Comparison of ENCODE assay signal across 14 mouse cellular contexts in the genomic region with DNA sequence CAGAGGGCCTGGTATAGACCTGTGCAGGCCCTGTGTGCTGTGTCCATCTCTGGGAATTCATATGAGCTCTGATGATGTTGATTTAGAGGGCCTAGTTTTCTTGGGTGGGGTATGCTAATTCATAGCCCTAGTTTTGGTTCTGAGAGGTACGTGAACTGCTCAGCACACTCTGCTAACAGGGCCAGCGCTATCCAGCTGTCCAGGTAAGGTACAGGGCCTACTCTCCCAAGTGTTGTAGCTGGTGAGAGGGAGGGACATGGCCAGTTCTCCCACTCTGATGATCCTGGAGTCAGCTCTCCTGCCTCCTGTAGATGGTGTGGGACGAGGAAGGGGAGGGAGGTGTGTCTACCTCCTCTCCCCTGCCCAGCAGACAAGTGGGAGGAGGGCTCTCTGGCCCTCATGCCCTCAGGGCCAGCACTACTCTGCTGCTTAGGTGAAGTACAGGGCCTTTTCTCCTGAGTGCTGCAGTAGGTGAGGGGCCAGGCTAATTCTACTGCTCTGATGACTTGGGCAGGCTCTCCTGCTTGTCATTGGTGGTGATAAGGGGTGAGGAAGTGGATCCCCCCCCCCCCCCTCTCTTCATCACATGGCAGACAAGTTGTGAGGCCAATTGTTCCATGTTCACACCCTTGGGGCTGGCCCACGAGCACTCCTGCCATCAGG. TPM values are rescaled to one million over a fixed set of nuclear protein-coding genes. Genes with fewer than 3 reads are reported as not detected.
DNase-seq lines count a peak whose midpoint lies in the region; ATAC-seq lines count a peak whose summit lies in the region.
"Had no signal": no experiment of that assay in that cellular context is flagged by ENCODE, and none has a peak within 500 bp of the region (broad histone marks: within the 10 kb centered on the region; RNA-seq: fewer than 3 reads in every experiment).

No protein-coding gene starts in this region.

- ATAC-seq in heart, embryonic 15.5 days (replicated peaks; ENCODE audit: insufficient number of reproducible peaks, insufficient read depth, low FRiP score, low read depth), result 0 out of 2 replicates have a peak, but pooled peaks have one; percentile 39
- ATAC-seq in liver, embryonic 12.5 days, result peak; percentile 61
- ATAC-seq in common myeloid progenitor, adult 5-6 weeks (replicated peaks; ENCODE audit: low read depth, poor library complexity, severe bottlenecking), result peak; percentile 60
- peak; percentile 27; the same call in 1 of the 2 replicates for ATAC-seq in megakaryocyte progenitor cell, adult 5-6 weeks (replicated peaks; ENCODE audit: poor library complexity)

- 60% methylated on average over 4 of the region's 4 CpGs for WGBS in heart, embryonic 15.5 days
- 62% methylated on average over 4 of the region's 4 CpGs for WGBS in liver, embryonic 12.5 days (ENCODE audit: insufficient replicate concordance)

- no peak overlapping the region for H3K27ac ChIP-seq in heart, embryonic 15.5 days
- no peak overlapping the region for H3K27ac ChIP-seq in liver, embryonic 12.5 days
- H3K27ac ChIP-seq: heart, adult 2 months; limb, embryonic 13.5 days; midbrain, embryonic 12.5 days had no signal

- peaks cover 10% of the 10 kb centered on the region for H3K4me1 ChIP-seq in heart, embryonic 15.5 days (replicated peaks)
- H3K4me1 ChIP-seq in liver, embryonic 12.5 days, result peaks cover 22% of the 10 kb centered on the region
- H3K4me1 ChIP-seq: midbrain, embryonic 12.5 days had no signal

- no peak for DNase-seq in heart, postnatal 4 days
- DNase-seq in liver, result no peak
- DNase-seq in yolk sac, embryonic 10.5 days (ENCODE audit: low spot score), result no peak
- no peak for DNase-seq in spleen, postnatal 14 days (ENCODE audit: low spot score in 2 of 2)
- DNase-seq: heart, adult 2 months; kidney, postnatal 25 days; right cerebral cortex, postnatal 4 days had no signal

- no peak overlapping the region for H3K4me2 ChIP-seq in heart, embryonic 15.5 days
- no peak overlapping the region for H3K4me2 ChIP-seq in liver, embryonic 12.5 days
- H3K4me2 ChIP-seq: limb, embryonic 13.5 days; midbrain, embryonic 12.5 days had no signal

- no peaks in the 10 kb centered on the region for H3K27me3 ChIP-seq in heart, embryonic 15.5 days
- H3K27me3 ChIP-seq in liver, embryonic 12.5 days (replicated peaks), result no peaks in the 10 kb centered on the region
- H3K27me3 ChIP-seq: limb, embryonic 13.5 days; midbrain, embryonic 12.5 days had no signal

- no peaks in the 10 kb centered on the region; the same call in 1 of the 2 replicates for H3K36me3 ChIP-seq in heart, embryonic 15.5 days
- H3K36me3 ChIP-seq in liver, embryonic 12.5 days, result peaks cover 10% of the 10 kb centered on the region
- H3K36me3 ChIP-seq: midbrain, embryonic 12.5 days had no signal

- no peak overlapping the region for H3K9ac ChIP-seq in heart, embryonic 15.5 days
- H3K9ac ChIP-seq in liver, embryonic 12.5 days, result no peak overlapping the region
- H3K9ac ChIP-seq: limb, embryonic 13.5 days; midbrain, embryonic 12.5 days had no signal

- no peaks in the 10 kb centered on the region for H3K9me3 ChIP-seq in heart, embryonic 15.5 days (replicated peaks)
- no peaks in the 10 kb centered on the region for H3K9me3 ChIP-seq in liver, embryonic 12.5 days (replicated peaks)
- H3K9me3 ChIP-seq: limb, embryonic 13.5 days; midbrain, embryonic 12.5 days had no signal

- H3K4me3 ChIP-seq in heart, embryonic 15.5 days, result no peak overlapping the region
- no peak overlapping the region for H3K4me3 ChIP-seq in liver, embryonic 12.5 days
- H3K4me3 ChIP-seq: erythroblast, embryonic 14.5 days; heart, adult 2 months; limb, embryonic 13.5 days; midbrain, embryonic 12.5 days had no signal

RNA-seq across cellular contexts. Expression of a gene that starts 8.3 kb away (rescaled TPM):
- polyA plus RNA-seq in heart, embryonic 15.5 days (2015; fragmentation: Nextera tagmentation; extraction: Ambion mirVana), result 7.6 and 10.0 TPM in 2 replicates
- 10 to 100 TPM; 26.2 to 27.1 TPM for total RNA-seq in heart, postnatal 4 days (2021)
- polyA plus RNA-seq in liver, embryonic 12.5 days (2016; fragmentation: Nextera tagmentation; extraction: Ambion mirVana), result 9.5 and 9.8 TPM in 2 replicates
- total RNA-seq in common myeloid progenitor, adult 5-6 weeks (2017), result 45.4 and 60.2 TPM in 2 replicates
- total RNA-seq in megakaryocyte progenitor cell, adult 5-6 weeks (2015), result 31.4 TPM in 2 replicates
- 36.8 and 59.3 TPM in 2 replicates for total RNA-seq in megakaryocyte progenitor cell, adult 5-6 weeks (2017)
